Mouse (Mus musculus) layer of hippocampus, adult 2 months (tissue): ENCODE measurements around the gene Garnl3. TPM values are rescaled to one million over a fixed set of nuclear protein-coding genes. Genes with fewer than 3 reads are reported as not detected.

ENCODE experiments used
- DNase-seq, 2 experiments: peaks; one replicate each; pipeline ENCODE4 v3.0.0; 2022; ENCODE audit warnings: low spot score in 2 of 2
- H3K27ac ChIP-seq: fragments of 200-600 bp; 2 replicates; pipeline ENCODE4 v1.8.1; 2022
- H3K4me3 ChIP-seq: fragments of 200-600 bp; 2 replicates; pipeline ENCODE4 v1.8.1; 2022; ENCODE audit warnings: mild to moderate bottlenecking
- CTCF ChIP-seq: fragments of 200-600 bp; conservative IDR thresholded peaks from 2 replicates; pipeline ENCODE4 v1.8.1; 2022; ENCODE audit warnings: antibody characterized with exemption, mild to moderate bottlenecking, moderate library complexity
- total RNA-seq, 2 experiments: library from RNA; stranded (reverse); gene quantifications; 2 replicates each; pipeline ENCODE4 v1.2.3; 2021

The Garnl3 gene
- total RNA-seq, 2 experiments from 2014 or later, result 31.7 to 35.2 TPM

GRCm38 (mm10) chr2:33167060-33167459, 35.6 kb upstream of the Garnl3 start:
- H3K27ac ChIP-seq, result no peak overlapping the region
- no peak for DNase-seq
- no peak for TF ChIP-seq CTCF
- H3K4me3 ChIP-seq, result no peak overlapping the region

- no peak for DNase-seq
- Histone ChIP-seq H3K4me3 (no peak overlapping the region), H3K27ac (no peak overlapping the region)
- no peak for TF ChIP-seq CTCF
These were observed 34.4 kb upstream of the Garnl3 start for GRCm38 (mm10) chr2:33165710-33166374.

GRCm38 (mm10) chr2:33165229-33165628, 33.8 kb upstream of the Garnl3 start:
- no peak overlapping the region for H3K4me3 ChIP-seq
- DNase-seq, result no peak
- no peak overlapping the region for H3K27ac ChIP-seq
- TF ChIP-seq CTCF, result no peak

GRCm38 (mm10) chr2:33164646-33165045, 33.2 kb upstream of the Garnl3 start:
- H3K27ac ChIP-seq, result no peak overlapping the region
- no peak for TF ChIP-seq CTCF

GRCm38 (mm10) chr2:33162126-33162525, 30.7 kb upstream of the Garnl3 start:
- H3K27ac ChIP-seq, result no peak overlapping the region
- DNase-seq, result no peak
- no peak for TF ChIP-seq CTCF

More at GRCm38 (mm10) chr2:33164646-33165045, 33.2 kb upstream of the Garnl3 start:
- no peak overlapping the region for H3K4me3 ChIP-seq
- DNase-seq, result no peak

GRCm38 (mm10) chr2:33160326-33160973, 29.0 kb upstream of the Garnl3 start:
- TF ChIP-seq CTCF, result no peak

More at GRCm38 (mm10) chr2:33162126-33162525, 30.7 kb upstream of the Garnl3 start:
- H3K4me3 ChIP-seq, result no peak overlapping the region

GRCm38 (mm10) chr2:33159593-33159992, 28.1 kb upstream of the Garnl3 start:
- DNase-seq, result no peak
- H3K4me3 ChIP-seq, result no peak overlapping the region
- TF ChIP-seq CTCF, result no peak
- no peak overlapping the region for H3K27ac ChIP-seq

More at GRCm38 (mm10) chr2:33160326-33160973, 29.0 kb upstream of the Garnl3 start:
- no peak for DNase-seq
- peak overlapping the region; percentile 32; the same call in 1 of the 2 replicates for H3K27ac ChIP-seq
- H3K4me3 ChIP-seq, result no peak overlapping the region

GRCm38 (mm10) chr2:33158895-33159294, 27.4 kb upstream of the Garnl3 start:
- no peak for DNase-seq
- Histone ChIP-seq H3K4me3 (no peak overlapping the region), H3K27ac (no peak overlapping the region)
- TF ChIP-seq CTCF, result no peak

GRCm38 (mm10) chr2:33156283-33156781, 24.9 kb upstream of the Garnl3 start:
- no peak for DNase-seq
- Histone ChIP-seq H3K4me3 (no peak overlapping the region), H3K27ac (no peak overlapping the region)
- peak; percentile 10; the same call in 1 of the 2 replicates for TF ChIP-seq CTCF

DNA sequence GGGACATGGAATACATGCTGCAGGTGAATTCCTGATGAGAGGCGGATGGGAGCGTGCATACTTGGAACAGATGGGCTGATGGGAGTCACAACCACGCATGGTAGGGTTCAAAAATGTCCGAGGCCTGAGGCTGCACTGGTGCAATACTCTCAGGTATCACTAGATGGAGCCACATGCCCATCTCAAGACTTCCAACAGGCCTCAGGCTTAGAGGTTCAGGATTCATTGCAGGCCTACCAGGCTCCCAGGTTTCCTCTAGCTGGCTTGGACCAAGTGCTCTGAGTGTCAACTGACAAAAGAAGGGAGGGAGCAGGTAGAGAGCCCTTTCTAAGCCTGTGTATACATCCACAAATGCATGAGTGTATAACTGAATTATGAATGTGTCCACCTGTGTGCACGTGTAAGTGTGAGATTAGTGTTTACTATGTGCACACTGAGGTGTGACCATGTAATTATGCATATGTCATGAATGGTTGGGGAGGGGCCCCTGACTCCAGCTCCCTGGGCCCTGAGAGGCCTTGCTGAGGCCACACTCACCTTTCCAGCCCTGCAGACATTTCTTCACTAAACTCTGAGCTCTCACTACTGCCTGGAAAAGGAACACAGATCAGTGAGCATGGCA, 23.4 kb upstream of the Garnl3 start:
- peak; percentile 99; the same call in 1 of the 2 replicates for TF ChIP-seq CTCF
- Histone ChIP-seq H3K27ac (no peak overlapping the region), H3K4me3 (no peak overlapping the region)
- DNase-seq, result peak; percentile 70 to 82

GRCm38 (mm10) chr2:33146994-33147393, 15.5 kb upstream of the Garnl3 start:
- DNase-seq, result no peak
- H3K4me3 ChIP-seq, result no peak overlapping the region
- TF ChIP-seq CTCF, result no peak
- no peak overlapping the region for H3K27ac ChIP-seq

- TF ChIP-seq CTCF, result no peak
- DNase-seq, result no peak
- Histone ChIP-seq H3K27ac (no peak overlapping the region), H3K4me3 (no peak overlapping the region)
These were observed 11.8 kb upstream of the Garnl3 start for GRCm38 (mm10) chr2:33143292-33143691.

- Histone ChIP-seq H3K4me3 (no peak overlapping the region), H3K27ac (no peak overlapping the region)
- TF ChIP-seq CTCF, result no peak
- no peak for DNase-seq
These were observed 7.0 kb upstream of the Garnl3 start for GRCm38 (mm10) chr2:33138491-33138890.

GRCm38 (mm10) chr2:33137731-33138130, 6.3 kb upstream of the Garnl3 start:
- Histone ChIP-seq H3K27ac (no peak overlapping the region), H3K4me3 (no peak overlapping the region)
- DNase-seq, result no peak
- TF ChIP-seq CTCF, result no peak
